Mouse (Mus musculus) brain, embryonic 18.5 days (tissue): ENCODE measurements around the gene Spg7.
"Not testable (repeated sequence)": the region's sequence is repeated elsewhere in the genome, so short reads cannot be mapped to it uniquely, and the experiment has no call there.

Experiments
- DNase-seq: peaks from one replicate; pipeline ENCODE4 v3.0.0-alpha.2; 2012; ENCODE audit warnings: low read depth, low spot score

Spg7 gene

DNA sequence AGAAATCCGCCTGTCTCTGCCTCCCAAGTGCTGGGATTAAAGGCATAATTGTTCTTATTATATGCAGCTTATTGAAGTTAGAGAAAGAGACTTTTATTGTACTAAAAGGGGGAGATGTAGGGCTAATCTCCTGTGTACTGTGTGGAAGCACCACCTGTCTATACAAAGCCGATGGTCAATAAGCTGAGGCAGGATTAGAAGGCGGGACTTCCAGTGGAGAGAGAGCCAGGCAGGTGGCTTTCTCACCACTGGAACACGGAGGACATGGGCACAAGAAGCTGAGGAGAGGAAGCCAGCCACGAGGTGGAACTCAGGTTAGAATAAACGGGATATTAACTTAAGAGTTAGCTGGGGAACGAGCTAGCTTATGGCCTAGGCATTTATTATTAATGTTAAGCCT, at the start of gene Spg7:
TSS of gene Spg7 (plus strand) at position 222 of the 400 bp plus-strand sequence.
- no peak for DNase-seq

DNA sequence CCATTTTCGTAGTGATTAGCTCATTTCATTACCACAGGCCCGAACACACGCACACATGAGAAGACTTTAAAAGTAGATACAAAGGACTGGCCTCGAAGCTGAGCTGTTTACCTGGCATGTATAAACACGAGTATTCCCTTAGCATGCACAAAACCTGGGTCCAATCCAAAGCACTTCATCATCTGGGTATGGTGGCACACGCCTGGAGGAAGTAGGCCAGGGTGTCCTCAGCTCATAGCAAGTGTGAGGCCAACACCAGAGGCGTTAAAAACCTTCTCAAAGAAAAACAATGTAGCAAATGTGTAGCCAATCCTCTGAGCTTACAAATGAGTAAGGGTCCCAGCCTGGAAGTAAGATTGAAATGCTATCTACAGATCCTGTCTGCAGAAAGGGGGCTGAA, 48.3 kb upstream of the Spg7 start:
- DNase-seq: no peak

- DNase-seq: no peak
Measured at GRCm38 (mm10) chr8:123015074-123015473, 47.7 kb upstream of the Spg7 start.

DNA sequence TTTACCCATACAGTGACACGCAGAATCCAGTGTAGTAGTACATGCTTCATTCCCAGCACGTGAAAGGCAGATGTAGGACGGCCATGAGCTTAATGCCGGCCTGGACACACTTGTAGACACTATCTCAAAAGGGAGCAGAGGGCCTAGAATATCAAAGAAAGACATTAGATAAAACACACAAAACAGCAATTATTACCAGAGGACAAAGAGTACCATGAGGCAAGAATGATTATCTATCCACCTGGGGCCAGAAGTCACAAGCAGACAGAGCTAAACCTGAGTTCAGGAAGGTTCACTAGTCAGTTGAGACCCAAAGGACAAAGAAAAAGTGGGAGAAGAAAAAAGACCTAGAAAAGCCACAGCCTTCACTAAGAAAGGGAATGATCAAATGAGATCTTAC, 45.6 kb upstream of the Spg7 start:
- no peak for DNase-seq

- DNase-seq: no peak
Measured at GRCm38 (mm10) chr8:123018484-123019164, 44.1 kb upstream of the Spg7 start.

DNA sequence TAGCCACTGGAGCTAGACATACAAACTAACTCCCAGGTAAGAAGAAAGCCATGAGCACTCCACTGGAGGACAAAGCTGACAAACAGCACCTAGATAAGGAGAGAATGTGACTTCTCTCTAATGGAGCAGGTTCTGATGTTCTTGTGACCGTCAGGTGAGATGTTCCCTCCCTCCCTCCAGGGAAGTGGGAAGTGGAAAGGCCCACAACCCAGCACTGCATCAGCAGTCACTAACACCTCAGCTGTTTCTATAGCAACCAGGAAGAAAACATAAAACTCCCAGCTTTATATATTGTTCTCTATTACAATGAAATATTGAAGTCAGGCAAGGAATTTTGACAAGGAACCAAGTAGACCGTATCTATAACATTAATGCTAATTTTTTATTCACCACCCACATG, 42.7 kb upstream of the Spg7 start:
- DNase-seq: no peak

DNA sequence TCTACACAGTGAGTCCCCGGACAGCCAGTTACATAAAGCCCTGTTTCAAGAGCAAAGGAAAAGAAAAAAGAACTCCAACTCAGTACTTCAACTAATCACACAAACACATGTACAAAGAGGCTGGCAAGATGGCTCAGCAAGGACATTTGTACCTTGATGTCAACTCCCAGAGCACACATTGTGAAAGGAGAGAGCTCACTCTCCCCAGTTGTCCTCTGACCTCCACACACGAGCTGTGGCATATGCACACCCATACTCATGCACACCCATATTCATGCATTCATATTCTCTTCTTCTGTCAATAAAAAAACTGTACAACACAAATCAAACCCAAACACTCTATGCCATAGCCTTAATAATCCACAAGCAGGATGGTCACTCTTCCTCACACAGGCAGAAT, 41.9 kb upstream of the Spg7 start:
- no peak for DNase-seq

DNA sequence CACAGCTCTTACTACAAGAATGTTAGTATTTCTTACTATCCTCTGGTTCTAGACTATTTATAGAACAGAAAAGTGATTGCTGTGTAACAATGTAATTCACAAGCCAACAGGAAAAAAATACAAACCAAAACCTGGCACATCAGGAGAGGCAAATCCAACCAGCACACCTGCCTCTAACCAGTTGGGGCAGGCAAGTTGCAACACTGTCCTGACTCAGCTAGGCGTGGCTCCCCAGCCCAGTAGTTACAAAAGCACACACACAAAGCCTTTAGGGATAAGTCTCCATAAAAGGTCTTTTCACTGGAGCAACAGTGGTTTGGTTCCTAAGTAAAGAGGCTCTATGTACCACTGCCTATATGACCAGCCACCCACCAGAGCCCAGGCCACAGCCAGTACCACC, 41.5 kb upstream of the Spg7 start:
- no peak for DNase-seq

DNA sequence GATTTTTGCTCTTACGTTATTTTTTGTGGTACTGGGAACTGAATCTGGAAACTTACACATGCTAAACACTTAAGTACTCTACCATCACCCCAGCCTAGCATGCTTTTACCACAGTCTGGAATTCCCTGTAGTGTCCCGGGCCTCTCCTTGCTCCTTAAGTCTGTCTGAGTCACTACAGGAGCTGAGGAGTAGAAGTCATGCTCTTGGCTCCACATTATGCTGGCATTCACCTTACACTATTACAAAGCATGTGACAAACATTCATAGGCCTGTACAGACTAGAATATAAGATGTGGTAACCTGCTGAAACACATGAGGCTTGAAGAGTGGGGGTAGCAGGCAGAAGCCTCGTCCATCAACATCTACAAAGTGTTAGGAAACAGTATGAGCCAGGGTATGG, 40.0 kb upstream of the Spg7 start:
- no peak for DNase-seq

- no peak for DNase-seq
Measured at GRCm38 (mm10) chr8:123024226-123024625, 38.5 kb upstream of the Spg7 start.

- no peak for DNase-seq
Measured at GRCm38 (mm10) chr8:123025951-123026351, 36.8 kb upstream of the Spg7 start.

DNA sequence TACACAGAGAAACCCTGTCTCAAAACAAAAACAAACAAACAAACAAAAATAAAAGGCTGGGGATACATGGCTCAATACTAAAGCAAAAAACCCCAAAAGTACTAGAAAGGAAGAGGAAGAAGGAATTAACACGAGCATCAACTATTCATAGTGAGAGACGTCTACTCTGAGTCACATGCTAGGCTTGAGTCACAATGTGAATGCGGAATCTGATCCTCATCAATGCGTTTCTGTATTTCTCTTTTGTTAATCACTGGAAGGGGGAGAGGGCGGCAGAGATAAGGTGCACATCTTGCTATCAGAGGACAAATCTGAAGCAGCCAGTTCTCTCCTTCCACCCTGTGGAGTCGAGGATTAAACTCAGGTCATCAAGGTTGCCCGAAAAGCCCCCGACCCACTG, 35.0 kb upstream of the Spg7 start:
- DNase-seq: no peak

DNA sequence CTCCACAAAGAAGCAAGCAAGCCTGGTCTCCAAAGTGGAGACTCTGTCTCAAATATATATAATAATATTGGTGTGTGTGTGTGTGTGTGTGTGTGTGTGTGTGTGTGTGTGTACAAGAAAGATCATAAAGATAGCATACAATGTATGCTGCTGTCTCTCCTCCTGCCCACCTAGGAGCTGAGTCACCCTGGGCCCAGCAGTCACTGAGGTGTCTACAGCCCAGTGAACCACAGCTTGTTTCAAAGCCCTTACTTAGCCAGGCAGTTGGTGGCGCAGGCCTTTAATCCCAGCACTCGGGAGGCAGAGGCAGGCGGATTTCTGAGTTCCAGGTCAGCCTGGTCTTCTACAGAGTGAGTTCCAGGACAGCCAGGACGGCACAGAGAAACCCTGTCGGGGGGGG, 32.7 kb upstream of the Spg7 start:
- DNase-seq: not testable (repeated sequence)

DNA sequence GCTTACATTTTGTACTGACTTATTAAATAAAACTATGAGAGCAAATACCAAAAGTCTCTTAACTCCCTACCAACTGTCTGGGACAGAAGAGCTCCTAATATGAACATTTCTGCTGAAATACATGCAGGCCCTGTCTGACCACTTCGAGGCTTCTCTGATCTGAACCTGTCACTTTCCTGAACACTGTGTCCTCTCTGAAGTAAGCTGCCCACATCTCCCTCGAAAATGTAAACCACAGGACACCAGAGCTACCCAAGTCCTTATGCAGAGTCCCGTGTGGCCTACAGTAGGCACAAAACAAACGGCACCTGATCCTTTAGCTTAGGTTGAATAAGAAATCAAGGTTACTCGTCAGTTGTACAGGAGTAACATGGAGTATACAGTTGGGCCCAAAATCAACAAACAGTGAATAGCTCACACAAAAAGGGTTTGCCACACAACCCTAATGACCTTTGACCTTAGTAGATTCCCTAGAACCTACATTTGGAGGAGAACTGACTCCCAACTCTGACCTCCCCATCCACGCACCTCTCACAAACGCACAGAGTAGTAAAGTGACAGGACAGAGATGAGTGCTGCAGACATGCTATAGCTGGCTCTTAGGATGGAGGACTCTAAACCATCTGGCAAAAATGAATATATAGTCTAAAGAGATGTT, 31.3 kb upstream of the Spg7 start:
- DNase-seq: no peak

- DNase-seq: no peak
Measured at GRCm38 (mm10) chr8:123032730-123033129, 30.0 kb upstream of the Spg7 start.

DNA sequence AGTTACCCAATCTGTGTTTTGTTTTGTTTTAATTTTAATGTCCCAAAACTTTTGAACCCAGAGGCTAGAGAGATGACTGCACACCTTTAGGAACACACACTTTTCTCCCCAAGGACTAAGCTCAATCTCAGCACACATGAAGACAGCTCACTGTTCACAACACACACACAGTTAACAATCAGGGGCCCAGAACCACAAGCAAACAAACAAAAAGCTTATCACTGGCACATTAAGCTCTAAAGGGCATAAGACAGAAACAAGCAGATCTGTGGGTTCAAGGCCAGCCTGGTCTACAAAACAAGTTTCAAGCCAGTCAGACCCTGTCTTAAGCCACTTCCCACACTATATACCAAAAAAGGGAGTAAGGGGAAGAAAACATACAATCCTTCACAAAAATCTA, 29.3 kb upstream of the Spg7 start:
- no peak for DNase-seq

DNA sequence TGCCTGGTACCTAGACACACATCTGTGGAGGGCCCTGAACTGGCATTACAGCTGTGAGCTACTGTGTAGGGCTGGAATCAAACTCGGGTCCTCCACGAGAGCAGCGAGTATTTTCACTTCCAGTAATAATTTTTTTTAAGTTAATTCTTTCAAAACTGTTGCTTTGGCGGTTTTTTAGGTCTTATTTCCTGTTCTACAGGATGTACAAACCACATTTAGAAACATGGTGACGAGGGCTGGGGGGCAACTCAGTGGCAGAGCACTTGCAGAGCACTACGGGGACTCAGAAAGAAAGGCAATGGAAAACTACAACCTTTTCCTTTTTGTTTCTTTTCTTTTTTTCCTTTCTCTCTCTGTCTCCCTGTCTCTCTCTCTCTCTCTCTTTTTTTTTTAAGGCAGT, 28.6 kb upstream of the Spg7 start:
- DNase-seq: no peak

DNA sequence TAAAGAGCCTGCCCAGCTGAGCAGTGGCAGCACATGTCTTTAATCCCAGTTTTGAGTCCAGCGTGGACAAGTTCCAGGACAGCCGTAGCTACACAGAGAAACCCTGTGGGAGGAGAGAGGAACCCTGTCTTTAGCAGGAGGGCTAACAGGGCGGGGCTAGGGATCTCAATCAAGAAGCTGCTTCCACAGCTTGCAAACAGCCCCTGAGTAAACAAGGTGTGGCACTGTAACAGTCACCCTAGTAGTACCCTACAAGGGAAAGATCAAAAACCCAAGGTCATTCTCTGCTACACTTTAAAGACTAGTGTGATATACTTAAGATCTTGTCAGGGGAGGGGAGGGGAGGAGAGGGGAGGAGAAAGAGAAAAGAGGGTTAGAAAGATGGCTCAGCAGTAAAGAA, 25.8 kb upstream of the Spg7 start:
- no peak for DNase-seq

GRCm38 (mm10) chr8:123037487-123037886, 25.3 kb upstream of the Spg7 start:
- no peak for DNase-seq

DNA sequence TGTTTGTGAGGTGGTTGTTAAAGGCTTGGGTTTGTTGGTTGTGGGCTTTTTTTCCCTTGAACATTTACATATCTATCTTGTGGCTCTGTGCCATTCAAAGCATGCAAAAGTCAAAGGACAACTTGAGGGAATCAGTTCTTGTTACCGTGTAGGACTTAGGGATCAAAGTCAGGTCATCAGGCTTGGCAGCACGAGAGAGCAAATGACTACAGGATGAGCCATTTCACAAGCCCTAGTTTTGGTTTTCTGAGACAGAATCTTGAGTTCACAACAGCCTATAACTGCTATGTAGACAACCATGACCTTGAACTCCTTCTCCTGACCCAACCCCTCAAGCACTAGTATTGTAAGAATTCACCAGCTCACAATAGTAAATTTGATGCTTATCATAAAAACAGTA, 24.4 kb upstream of the Spg7 start:
- DNase-seq: no peak

DNA sequence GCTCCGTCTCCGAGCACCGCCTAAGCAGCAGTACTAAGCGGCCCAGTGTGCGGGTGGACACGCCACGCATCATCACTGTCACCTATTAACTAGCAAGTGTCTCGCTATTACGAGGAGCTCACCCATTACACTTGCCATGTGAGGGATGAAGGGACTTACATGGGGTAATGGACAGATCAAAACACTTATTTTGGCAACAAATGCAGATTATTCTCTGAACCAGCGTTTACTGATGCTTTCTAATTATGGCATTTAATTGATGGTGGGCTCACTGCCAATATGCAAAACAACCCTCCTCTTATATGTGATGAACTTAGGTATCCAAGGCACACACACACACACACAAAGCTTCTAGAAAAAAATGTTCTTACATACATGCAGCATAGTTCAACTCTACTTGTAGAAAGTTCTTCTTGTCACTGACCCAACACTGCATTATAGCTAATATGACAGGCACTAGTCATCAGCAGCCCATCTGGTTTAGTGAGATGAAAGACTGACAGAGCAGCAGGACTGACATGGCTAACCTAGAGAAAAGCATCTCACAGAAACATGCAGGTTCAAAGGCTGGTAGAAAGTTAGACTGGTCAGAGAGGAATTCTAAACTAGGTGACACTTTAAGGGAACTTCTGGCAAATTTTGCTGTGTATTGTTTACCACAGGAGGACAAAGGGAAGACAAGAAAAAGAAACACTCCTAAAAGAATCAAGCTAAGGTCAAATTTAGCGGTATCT, 23.2 kb upstream of the Spg7 start:
- DNase-seq: no peak

- DNase-seq: no peak
Measured at GRCm38 (mm10) chr8:123040110-123040650, 22.6 kb upstream of the Spg7 start.
